Mouse (Mus musculus) cerebellum, postnatal 10 days (tissue): Measurements from ENCODE around the gene Pibf1.
A peak's percentile ranks its signal among the peaks of the same experiment; 100 is the strongest.

Source experiments
- DNase-seq, 2 experiments: peaks; one replicate each; pipeline ENCODE4 v3.0.0; 2021; ENCODE audit warnings: mixed read lengths in 2 of 2

The Pibf1 gene

GRCm38 (mm10) chr14:99099267-99099966, at the start of gene Pibf1, which contains the start of gene Dis3:
Gene Pibf1 (plus strand): TSS chr14:99099424.
Gene Dis3 (minus strand): TSS chr14:99099770.
- peak; percentile 99 for DNase-seq

- peak; percentile 35 to 56 for DNase-seq
These were observed 40.2 kb upstream of the Pibf1 start for GRCm38 (mm10) chr14:99058959-99059586.

DNA sequence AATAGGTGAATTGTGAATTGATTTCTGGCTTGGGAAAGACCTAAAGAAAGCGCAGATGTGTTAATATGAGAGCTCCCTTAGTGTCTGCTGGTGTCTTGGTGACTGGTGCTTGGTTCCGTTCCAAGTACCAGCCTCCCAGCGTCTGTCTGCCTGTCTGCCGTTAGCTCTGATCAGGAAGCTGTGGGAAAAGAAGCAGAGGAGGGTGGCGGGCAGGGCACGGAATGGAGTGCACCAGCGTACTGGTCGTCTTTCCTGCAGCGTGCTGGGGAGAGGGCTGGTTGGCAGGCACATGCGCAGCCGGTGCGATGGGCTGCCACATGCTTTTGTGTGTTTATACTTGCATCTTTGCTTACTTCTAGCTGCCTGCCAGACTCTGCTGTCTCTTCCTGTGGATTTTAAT, 38.6 kb upstream of the Pibf1 start:
- DNase-seq: peak in 1 of 2 experiments; percentile 31

GRCm38 (mm10) chr14:99063091-99063490, 36.1 kb upstream of the Pibf1 start:
- no peak for DNase-seq

DNA sequence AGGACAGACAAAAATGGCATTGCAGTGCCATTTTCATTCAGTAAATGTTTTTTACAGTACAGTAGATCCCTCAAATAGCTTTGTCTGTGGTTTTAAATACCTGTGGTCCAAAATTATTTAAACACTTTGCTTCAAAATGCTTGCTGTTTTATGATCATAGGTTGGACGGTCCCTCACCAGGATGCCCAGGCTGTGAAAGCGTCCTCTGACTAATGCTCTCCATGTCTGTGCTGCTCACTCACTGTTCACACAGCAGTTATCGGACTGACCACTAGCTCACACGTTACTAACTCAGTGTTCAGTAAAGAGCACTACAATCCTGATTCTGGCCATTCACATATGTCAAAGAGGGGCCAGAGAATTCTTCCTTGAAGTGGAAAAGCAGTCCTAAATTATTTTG, 28.1 kb upstream of the Pibf1 start:
- DNase-seq: no peak

GRCm38 (mm10) chr14:99088947-99089346, 10.3 kb upstream of the Pibf1 start:
- DNase-seq: no peak

GRCm38 (mm10) chr14:99099967-99100587, 853 bp downstream of the Pibf1 start:
- DNase-seq: peak; percentile 45 to 59

- no peak for DNase-seq
These were observed 3.8 kb downstream of the Pibf1 start for GRCm38 (mm10) chr14:99103050-99103449.

GRCm38 (mm10) chr14:99104542-99105123, 5.4 kb downstream of the Pibf1 start:
- no peak for DNase-seq

- no peak for DNase-seq
These were observed 7.4 kb downstream of the Pibf1 start for GRCm38 (mm10) chr14:99106671-99107070.

- DNase-seq: no peak
These were observed 8.5 kb downstream of the Pibf1 start for GRCm38 (mm10) chr14:99107631-99108187.

DNA sequence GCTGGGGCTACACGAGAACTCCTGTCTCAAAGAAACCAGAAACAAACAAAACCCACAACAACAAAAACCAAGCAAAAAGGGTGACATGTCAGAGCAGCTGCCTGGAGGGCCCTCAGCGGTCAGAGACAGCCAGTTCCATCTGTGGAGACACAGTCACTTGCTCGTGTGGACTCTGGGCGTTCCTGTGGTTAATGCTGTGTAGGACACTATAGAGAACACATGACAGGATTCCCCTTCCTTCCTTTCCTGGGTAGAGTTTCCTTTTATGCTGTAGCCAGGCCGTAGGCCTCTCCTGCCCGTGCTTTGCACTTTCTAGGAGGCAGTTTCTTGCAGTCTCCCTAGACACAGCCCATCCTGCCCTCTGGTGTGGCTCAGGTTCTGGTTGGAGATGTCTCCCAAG, 9.5 kb downstream of the Pibf1 start:
- no peak for DNase-seq

DNA sequence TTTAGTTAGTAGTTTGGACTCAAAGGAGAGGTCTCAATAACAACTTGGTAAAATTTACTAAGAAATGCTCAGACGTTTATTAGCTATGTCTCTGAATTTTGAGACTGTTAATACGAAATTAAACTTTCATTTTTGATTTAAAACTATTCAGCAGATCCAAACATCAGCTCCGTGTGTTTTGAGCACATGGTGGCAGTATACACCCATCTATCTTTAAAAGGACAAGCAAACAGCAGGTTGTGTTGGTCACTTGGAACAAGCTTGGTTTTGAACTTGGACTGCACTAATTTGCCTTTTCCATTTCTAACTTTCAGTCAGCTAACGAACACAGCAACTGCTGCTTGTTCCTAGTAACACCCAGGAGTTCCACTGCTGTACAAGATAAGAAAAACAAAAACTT, 18.4 kb downstream of the Pibf1 start:
- peak; percentile 13 to 20 for DNase-seq

DNA sequence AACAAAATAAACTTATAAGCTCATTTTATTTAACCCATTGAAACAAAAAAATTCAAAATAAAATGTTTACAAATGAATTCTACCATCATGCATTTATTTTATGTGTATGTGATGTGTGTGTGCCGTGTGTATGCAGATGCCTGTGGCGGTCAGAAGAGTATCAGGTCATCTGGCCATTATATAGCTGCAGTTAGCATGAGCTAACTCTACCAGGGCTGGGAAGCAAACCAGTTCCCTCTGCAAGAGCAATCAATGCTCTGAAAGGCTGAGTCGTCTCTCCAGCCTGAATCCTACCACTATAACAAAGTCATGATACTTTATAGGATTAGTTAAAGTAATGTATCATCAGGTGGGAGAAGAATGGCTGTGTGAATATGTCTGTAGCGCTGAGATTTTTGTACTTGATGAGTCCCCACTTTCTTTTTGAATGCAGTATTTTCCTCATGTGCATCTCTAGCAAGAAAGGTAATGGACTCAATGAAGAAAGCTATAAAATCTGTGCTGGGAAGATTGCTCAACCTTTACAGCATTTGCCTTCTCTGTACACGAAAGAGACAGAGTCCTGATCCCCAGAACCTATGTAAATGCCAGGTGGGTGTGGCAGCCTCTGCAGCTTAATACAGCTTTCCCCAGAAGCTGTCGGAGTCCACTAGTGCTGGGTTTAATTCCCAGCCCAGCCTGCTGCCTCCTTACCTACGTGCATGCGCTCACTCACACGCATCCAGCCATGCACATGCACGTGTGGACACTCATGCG, 22.5 kb downstream of the Pibf1 start:
- no peak for DNase-seq

GRCm38 (mm10) chr14:99124076-99124475, 24.9 kb downstream of the Pibf1 start:
- DNase-seq: no peak

- no peak for DNase-seq
These were observed 27.5 kb downstream of the Pibf1 start for GRCm38 (mm10) chr14:99126713-99127112.

DNA sequence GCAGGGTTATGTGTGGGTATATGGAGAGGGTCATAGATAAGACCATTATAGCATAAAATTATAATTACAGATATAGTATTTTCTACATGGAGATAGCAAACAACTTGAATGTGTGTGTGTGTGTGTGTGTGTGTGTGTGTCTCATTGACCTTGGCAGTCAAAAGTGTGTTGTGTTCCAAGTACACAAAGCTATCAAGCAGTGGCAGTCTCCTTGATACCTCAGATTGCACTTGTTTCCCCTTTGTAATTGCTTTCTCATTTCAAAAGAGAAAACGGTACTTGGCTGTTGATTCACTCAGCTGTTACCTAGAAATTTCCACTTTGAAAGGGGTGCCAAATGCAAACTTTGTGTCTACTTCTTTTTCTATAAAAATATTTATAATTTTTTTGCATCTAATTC, 28.3 kb downstream of the Pibf1 start:
- DNase-seq: no peak

DNA sequence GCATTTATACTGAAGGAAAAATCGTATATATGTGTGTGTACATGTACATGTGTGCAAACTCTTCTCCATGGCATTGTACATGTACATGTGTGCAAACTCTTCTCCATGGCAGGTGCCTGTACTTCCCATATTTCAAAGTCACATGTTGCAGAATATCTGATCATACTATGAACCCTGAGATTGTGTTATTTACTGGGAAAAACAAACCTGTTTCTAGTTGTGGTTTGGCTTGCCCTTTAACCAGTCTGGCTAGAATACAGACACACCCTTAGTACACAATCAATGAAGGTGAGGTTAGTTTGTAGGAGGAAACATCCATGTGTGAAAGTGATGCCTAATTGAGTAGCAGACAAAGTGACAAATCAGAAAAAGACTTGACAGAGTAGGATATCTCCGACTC, 29.8 kb downstream of the Pibf1 start:
- DNase-seq: no peak

DNA sequence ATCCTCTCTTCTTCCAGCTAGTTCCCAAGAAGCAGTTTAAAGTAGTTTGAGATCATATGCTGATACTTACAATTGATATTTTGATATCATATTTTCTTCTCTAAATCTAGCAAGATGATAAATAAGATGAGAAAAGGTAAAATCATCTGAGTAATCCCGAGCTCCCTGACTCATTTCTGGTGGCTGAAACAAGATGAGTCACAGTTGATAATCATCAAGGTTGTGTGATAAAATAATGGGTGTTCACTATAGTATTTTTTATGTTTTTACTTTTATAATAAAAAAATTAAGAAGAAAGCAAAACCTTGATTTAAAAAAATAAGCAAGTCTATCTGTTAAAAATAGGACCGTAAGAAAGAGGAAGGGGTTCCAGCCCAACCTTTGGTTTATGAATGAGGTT, 34.8 kb downstream of the Pibf1 start:
- DNase-seq: no peak

DNA sequence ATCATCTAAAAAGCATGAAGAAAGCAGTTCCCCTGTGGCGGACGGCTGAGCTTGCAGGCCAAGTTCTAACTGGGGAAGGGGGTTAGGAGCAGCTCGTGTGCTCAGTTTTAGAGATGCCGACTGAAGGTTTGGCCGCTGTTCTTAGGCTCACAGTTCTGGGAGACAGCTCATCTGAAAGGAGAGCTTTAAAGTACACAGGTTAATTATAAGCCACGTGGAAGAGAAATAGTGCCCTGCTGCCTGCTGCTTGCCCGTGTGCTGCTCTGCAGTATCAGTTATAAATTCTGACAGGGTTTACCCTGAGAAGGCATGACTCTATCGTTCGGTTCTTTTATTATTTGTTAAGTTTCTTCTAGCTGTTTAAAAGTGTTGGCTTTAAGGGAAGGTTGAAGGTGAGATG, 36.5 kb downstream of the Pibf1 start:
- DNase-seq: no peak

DNA sequence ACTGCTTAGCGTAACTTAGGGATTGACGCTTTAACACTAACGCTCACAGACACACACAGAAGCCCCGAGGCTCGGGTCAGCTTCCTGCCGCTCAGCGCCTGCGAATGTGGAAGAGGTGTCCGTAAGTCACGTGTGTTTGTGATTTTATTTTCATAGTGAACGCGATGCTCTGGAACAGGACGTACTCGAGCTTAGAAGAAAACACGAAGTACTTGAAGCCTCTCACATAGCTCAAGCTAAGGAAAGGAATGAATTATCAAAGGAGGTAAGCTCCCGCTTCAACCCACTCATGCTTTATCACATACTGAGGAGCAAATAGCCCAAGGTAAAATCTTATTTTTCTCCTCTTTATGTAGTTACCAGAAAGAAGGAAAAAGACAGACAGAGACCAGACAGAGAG, 37.1 kb downstream of the Pibf1 start:
- DNase-seq: no peak

DNA sequence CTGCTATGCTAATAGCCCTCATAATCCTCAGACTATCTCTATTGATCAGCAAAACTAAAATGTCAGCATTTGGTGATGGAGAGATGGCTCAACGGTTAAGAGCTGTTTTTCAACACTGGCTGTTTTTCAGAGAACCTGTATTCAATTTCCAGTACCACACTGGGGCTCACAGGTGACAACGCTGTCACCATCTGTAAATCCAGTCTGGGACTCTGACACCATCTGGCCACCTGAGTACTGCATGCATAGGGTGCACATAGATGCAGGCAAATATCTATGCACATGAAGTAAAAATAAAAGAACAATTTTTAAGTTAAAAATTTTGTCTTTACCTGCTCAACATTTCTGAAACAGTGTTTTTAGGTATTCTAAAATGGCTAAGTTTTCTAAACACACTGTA, 40.8 kb downstream of the Pibf1 start:
- peak; percentile 16 to 31 for DNase-seq
